Mouse (Mus musculus) liver, embryonic 14.5 days (tissue): Measurements from ENCODE around the gene Ghdc. TPM values are rescaled to one million over a fixed set of nuclear protein-coding genes. Genes with fewer than 3 reads are reported as not detected.

ENCODE experiments used
- ATAC-seq: fragments of 200-750 bp; cut with Nextera tagmentation; 2 replicates; pipeline ENCODE4 v1.8.0; 2017; ENCODE audit warnings: moderate number of reproducible peaks, mild to moderate bottlenecking, moderate library complexity; ENCODE audit not compliant: insufficient read depth
- DNase-seq, 3 experiments: peaks; one replicate each; pipeline ENCODE4 v3.0.0-alpha.2; 2012 to 2013; ENCODE audit warnings: low read depth in 3 of 3, low spot score in 3 of 3
- H3K27ac ChIP-seq: fragments of 300-500 bp; sonication (generic); 2 replicates; pipeline ENCODE4 v1.5.1; 2014; ENCODE audit warnings: moderate library complexity, mild to moderate bottlenecking, control low read depth, inconsistent platforms
- H3K27me3 ChIP-seq: fragments of 300-500 bp; sonication (generic); 2 replicates; pipeline ENCODE4 v1.6.1; 2014; ENCODE audit warnings: mild to moderate bottlenecking, low read length, moderate library complexity; ENCODE audit not compliant: control insufficient read depth, insufficient read depth
- H3K36me3 ChIP-seq: fragments of 300-500 bp; sonication (generic); replicated peaks from 2 replicates; pipeline ENCODE4 v1.6.1; 2014; ENCODE audit warnings: low read depth; ENCODE audit not compliant: control insufficient read depth, insufficient read depth
- H3K4me1 ChIP-seq, 2 experiments: fragments of 200-500 bp in 1 of 2; fragments of 300-500 bp in 1 of 2; sonication (generic) in 1 of 2; replicated peaks; 2 replicates each; pipeline ENCODE4 v1.6.1; 2012 to 2014; ENCODE audit warnings: antibody characterized with exemption in 1 of 2, inconsistent platforms in 1 of 2, low read length in 1 of 2; ENCODE audit not compliant: control insufficient read depth in 2 of 2, insufficient read depth in 2 of 2
- H3K4me2 ChIP-seq: fragments of 300-500 bp; sonication (generic); 2 replicates; pipeline ENCODE4 v1.6.1; 2014; ENCODE audit warnings: low read depth, mild to moderate bottlenecking, control low read depth, moderate library complexity
- H3K4me3 ChIP-seq, 2 experiments: fragments of 200-500 bp in 1 of 2; fragments of 300-500 bp in 1 of 2; sonication (generic) in 1 of 2; 2 replicates each; pipeline ENCODE4 v1.5.1; 2012 to 2014; ENCODE audit warnings: low read depth in 2 of 2, low read length in 2 of 2, mild to moderate bottlenecking in 2 of 2, control low read depth in 1 of 2, inconsistent platforms in 1 of 2, moderate library complexity in 1 of 2; ENCODE audit not compliant: insufficient read depth in 1 of 2
- H3K9ac ChIP-seq: fragments of 300-500 bp; sonication (generic); replicated peaks from 2 replicates; pipeline ENCODE4 v1.6.1; 2014; ENCODE audit warnings: mild to moderate bottlenecking, control low read depth, moderate library complexity
- H3K9me3 ChIP-seq: fragments of 300-500 bp; sonication (generic); 2 replicates; pipeline ENCODE4 v1.6.1; 2016; ENCODE audit warnings: low read length, mixed read lengths; ENCODE audit not compliant: control insufficient read depth
- CTCF ChIP-seq: IDR thresholded peaks from 2 replicates; pipeline ENCODE4 v1.5.1; 2016; ENCODE audit warnings: antibody characterized with exemption, low read depth, control low read depth
- EP300 ChIP-seq: IDR thresholded peaks from 2 replicates; pipeline ENCODE4 v1.6.1; 2016; ENCODE audit warnings: antibody characterized with exemption, low read depth
- WGBS: fragments of 180-500 bp; shearing (Covaris S2); extraction: QIAGEN DNeasy Blood & Tissue Kit; methylation state at CpG from one replicate; pipeline ENCODE4 v1.1.7; 2014; ENCODE audit not compliant: insufficient replicate concordance; 5-methylcytosine and 5-hydroxymethylcytosine counted together
- polyA plus RNA-seq, 2 experiments: library from polyadenylated mRNA; depleted of rRNA in 1 of 2; stranded (reverse) in 1 of 2; unstranded in 1 of 2; fragments of >200 nt; fragmentation: Nextera tagmentation in 1 of 2; extraction: Ambion mirVana in 1 of 2; gene quantifications; 2 replicates each; pipeline versions ENCODE4 v1.2.1 to v1.2.3; 2012 to 2014

Ghdc gene
- polyA plus RNA-seq, 2 experiments, result 0.76 to 2.3 TPM

GRCm38 (mm10) chr11:100736746-100737080, 34.0 kb downstream of the Ghdc start:
- no peaks in the 10 kb centered on the region for H3K9me3 ChIP-seq
- ATAC-seq, result no peak
- TF ChIP-seq EP300 (no peak), CTCF (no peak)
- peaks cover 22 to 34% of the 10 kb centered on the region in 2 experiments for H3K4me1 ChIP-seq
- 30% methylated on average over 4 of the region's 4 CpGs for WGBS
- DNase-seq, result no peak
- no peaks in the 10 kb centered on the region for H3K27me3 ChIP-seq
- peaks cover 21% of the 10 kb centered on the region for H3K36me3 ChIP-seq
- peak overlapping the region; percentile 100 for H3K9ac ChIP-seq
- peak overlapping the region; percentile 87 to 100 for H3K4me3 ChIP-seq
- peak overlapping the region; percentile 79 for H3K27ac ChIP-seq
- H3K4me2 ChIP-seq, result peak overlapping the region; percentile 96

GRCm38 (mm10) chr11:100735954-100736745, 34.6 kb downstream of the Ghdc start:
- H3K4me1 ChIP-seq, result peaks cover 22 to 35% of the 10 kb centered on the region in 2 experiments
- 19% methylated on average over 14 of the region's 14 CpGs for WGBS
- DNase-seq, result no peak
- no peaks in the 10 kb centered on the region for H3K27me3 ChIP-seq
- peak overlapping the region; percentile 79 for H3K27ac ChIP-seq
- no peak for TF ChIP-seq CTCF
- TF ChIP-seq EP300, result no peak
- H3K4me3 ChIP-seq, result peak overlapping the region; percentile 87 to 100
- peak overlapping the region; percentile 100 for H3K9ac ChIP-seq
- peak overlapping the region; percentile 96 for H3K4me2 ChIP-seq
- ATAC-seq, result no peak
- H3K36me3 ChIP-seq, result peaks cover 21% of the 10 kb centered on the region
- H3K9me3 ChIP-seq, result no peaks in the 10 kb centered on the region

- H3K4me1 ChIP-seq, result peaks cover 24 to 43% of the 10 kb centered on the region in 2 experiments
- ATAC-seq (no peak), DNase-seq (no peak)
- H3K27me3 ChIP-seq, result no peaks in the 10 kb centered on the region
- peak overlapping the region; percentile 96 for H3K4me2 ChIP-seq
- H3K36me3 ChIP-seq, result peaks cover 21% of the 10 kb centered on the region
- H3K4me3 ChIP-seq, result peak overlapping the region; percentile 87 to 100
- H3K9ac ChIP-seq, result peak overlapping the region; percentile 100
- peak overlapping the region; percentile 38 for H3K27ac ChIP-seq
- no peak for TF ChIP-seq EP300
- no peak for TF ChIP-seq CTCF
- WGBS, result 69% methylated on average over 9 of the region's 9 CpGs
- H3K9me3 ChIP-seq, result no peaks in the 10 kb centered on the region
Observed at GRCm38 (mm10) chr11:100735134-100735865, 35.5 kb downstream of the Ghdc start.

- TF ChIP-seq CTCF, result no peak
- no peak for TF ChIP-seq EP300
- H3K4me1 ChIP-seq, result peaks cover 10 to 21% of the 10 kb centered on the region in 2 experiments
- H3K36me3 ChIP-seq, result peaks cover 32% of the 10 kb centered on the region
- WGBS, result 74% methylated on average over 6 of the region's 6 CpGs
- H3K4me2 ChIP-seq, result no peak overlapping the region
- DNase-seq, result no peak
- no peaks in the 10 kb centered on the region for H3K9me3 ChIP-seq
- no peak overlapping the region for H3K9ac ChIP-seq
- H3K27me3 ChIP-seq, result no peaks in the 10 kb centered on the region
- H3K27ac ChIP-seq, result no peak overlapping the region
- H3K4me3 ChIP-seq, result no peak overlapping the region
- ATAC-seq, result no peak
Observed at GRCm38 (mm10) chr11:100730477-100731205, 40.1 kb downstream of the Ghdc start.

GRCm38 (mm10) chr11:100729976-100730375, 40.8 kb downstream of the Ghdc start:
- 27% methylated on average over 4 of the region's 4 CpGs for WGBS
- Histone ChIP-seq H3K9me3 (no peaks in the 10 kb centered on the region), H3K9ac (no peak overlapping the region), H3K4me2 (no peak overlapping the region), H3K36me3 (peaks cover 32% of the 10 kb centered on the region), H3K4me1 (peaks cover 8 to 19% of the 10 kb centered on the region in 2 experiments), H3K27ac (no peak overlapping the region), H3K27me3 (no peaks in the 10 kb centered on the region), H3K4me3 (no peak overlapping the region)
- no peak for ATAC-seq
- TF ChIP-seq CTCF, result no peak
- TF ChIP-seq EP300, result no peak
- DNase-seq, result no peak
